Mouse (Mus musculus) stomach, postnatal 0 days (tissue): ENCODE measurements at regions not wholly inside any gene's neighbourhood (a gene's known extent, or its start where the extent isn't known, plus 50 kb on each side); places are given as distances from the start of the nearest gene placed in this dataset.

ENCODE experiments used
- CTCF ChIP-seq: IDR thresholded peaks from 2 replicates; pipeline ENCODE4 v1.5.1; 2016; ENCODE audit warnings: antibody characterized with exemption, low read depth, mild to moderate bottlenecking, moderate library complexity
- EP300 ChIP-seq: optimal IDR thresholded peaks from 2 replicates; pipeline ENCODE3; 2016; ENCODE audit warnings: antibody characterized with exemption

DNA sequence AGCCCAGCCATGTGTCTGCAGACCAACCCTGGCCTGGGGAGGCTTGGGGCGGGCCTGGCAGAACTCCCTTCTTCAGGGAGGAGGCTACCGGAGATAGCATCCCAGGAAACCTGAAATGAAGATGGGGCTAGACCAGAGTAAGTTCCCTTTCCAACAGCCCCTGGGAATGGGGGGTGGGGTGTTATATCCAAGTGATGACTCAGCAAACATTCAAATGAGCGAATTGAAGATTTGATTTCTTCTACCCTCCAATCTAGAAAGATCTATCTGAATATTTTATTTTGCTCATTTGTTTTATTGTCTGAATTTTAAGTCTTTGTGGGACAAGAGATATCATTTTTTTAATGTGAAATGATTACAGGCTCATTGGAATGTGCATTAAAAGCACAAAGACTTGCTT, 185.0 kb downstream of the Gm826 start:
- TF ChIP-seq CTCF (no peak), EP300 (no peak)
